Mouse (Mus musculus) heart, postnatal 14 days (tissue): ENCODE data around the gene Rab44. TPM values are rescaled to one million over a fixed set of nuclear protein-coding genes. Genes with fewer than 3 reads are reported as not detected.
"Not testable (repeated sequence)": the region's sequence is repeated elsewhere in the genome, so short reads cannot be mapped to it uniquely, and the experiment has no call there.

ENCODE experiments used
- DNase-seq, 2 experiments: peaks; one replicate each; pipeline ENCODE4 v3.0.0; 2021 to 2022
- intact Hi-C: fragments of 180-260 bp; cut with DNase I; formaldehyde crosslinking; loops from one replicate; pipeline ENCODE4 v1.15.1; 2025
- long read RNA-seq, 2 experiments: library from polyadenylated mRNA; stranded (forward); transcript quantifications; one replicate each; pipeline ENCODE4 v2.0.0; 2021
- total RNA-seq, 2 experiments: library from RNA; stranded (reverse); gene quantifications; 2 replicates each; pipeline ENCODE4 v1.2.3; 2021

The Rab44 gene
- total RNA-seq, result under 1 TPM; 0.73 to 0.76 TPM
- long read RNA-seq, experiment 1, partial matches to known transcripts, result 0 of 2 reads
- long read RNA-seq, experiment 1, other reads (novel, unspliced or antisense), result 2 of 2 reads
- long read RNA-seq, experiment 2, result 0 reads

GRCm38 (mm10) chr17:29113591-29114352, at the start of gene Rab44:
TSS of gene Rab44 (plus strand) at chr17:29114145.
- intact Hi-C loops, result no loop called here
- no peak for DNase-seq

- intact Hi-C loops, result no loop called here
- no peak for DNase-seq
Observed at GRCm38 (mm10) chr17:29065245-29065940, 48.6 kb upstream of the Rab44 start.

GRCm38 (mm10) chr17:29065971-29066370, 48.0 kb upstream of the Rab44 start:
- no peak for DNase-seq
- intact Hi-C loops, result no loop called here

- DNase-seq, intact Hi-C loops: not testable (repeated sequence)
Observed at GRCm38 (mm10) chr17:29067416-29067815, 46.5 kb upstream of the Rab44 start.

- intact Hi-C loops, result no loop called here
- DNase-seq, result no peak
Observed at GRCm38 (mm10) chr17:29067847-29068246, 46.1 kb upstream of the Rab44 start.

GRCm38 (mm10) chr17:29069063-29069462, 44.9 kb upstream of the Rab44 start:
- DNase-seq, result no peak
- intact Hi-C loops, result no loop called here

- intact Hi-C loops, result no loop called here
- no peak for DNase-seq
Observed at GRCm38 (mm10) chr17:29071820-29072219, 42.1 kb upstream of the Rab44 start.

- intact Hi-C loops, result no loop called here
- DNase-seq, result no peak
Observed at GRCm38 (mm10) chr17:29072701-29073307, 41.1 kb upstream of the Rab44 start.

- no peak for DNase-seq
- intact Hi-C loops, result no loop called here
Observed at GRCm38 (mm10) chr17:29073313-29073712, 40.6 kb upstream of the Rab44 start.

GRCm38 (mm10) chr17:29074085-29074484, 39.9 kb upstream of the Rab44 start:
- intact Hi-C loops, result no loop called here
- DNase-seq, result no peak

- DNase-seq, result no peak
- intact Hi-C loops, result no loop called here
Observed at GRCm38 (mm10) chr17:29076235-29076634, 37.7 kb upstream of the Rab44 start.

- intact Hi-C loops, result loop anchor here (2.0 kb wide), 1 partner anchor 15 kb away; no protein-coding TSS in a partner anchor
Observed at GRCm38 (mm10) chr17:29077786-29078509, 36.0 kb upstream of the Rab44 start.

GRCm38 (mm10) chr17:29078519-29079383, 35.2 kb upstream of the Rab44 start:
- DNase-seq, result peak; percentile 72 to 75
- intact Hi-C loops, result loop anchor here (2.0 kb wide), 1 partner anchor 14 kb away; no protein-coding TSS in a partner anchor

More at GRCm38 (mm10) chr17:29077786-29078509, 36.0 kb upstream of the Rab44 start:
- DNase-seq, result peak; percentile 54 to 62

- intact Hi-C loops, result no loop called here
- no peak for DNase-seq
Observed at GRCm38 (mm10) chr17:29080758-29081617, 33.0 kb upstream of the Rab44 start.

GRCm38 (mm10) chr17:29081618-29082381, 32.1 kb upstream of the Rab44 start:
- intact Hi-C loops, result no loop called here
- DNase-seq, result no peak

GRCm38 (mm10) chr17:29083586-29083985, 30.4 kb upstream of the Rab44 start:
- intact Hi-C loops, result no loop called here
- DNase-seq, result no peak

GRCm38 (mm10) chr17:29084656-29085055, 29.3 kb upstream of the Rab44 start:
- intact Hi-C loops, result no loop called here
- no peak for DNase-seq

- no peak for DNase-seq
- intact Hi-C loops, result no loop called here
Observed at GRCm38 (mm10) chr17:29085266-29085665, 28.7 kb upstream of the Rab44 start.
